Mouse (Mus musculus) stomach, embryonic 16.5 days (tissue): ENCODE measurements around the gene Supt5. TPM values are rescaled to one million over a fixed set of nuclear protein-coding genes. Genes with fewer than 3 reads are reported as not detected.
"Not testable (repeated sequence)": the region's sequence is repeated elsewhere in the genome, so short reads cannot be mapped to it uniquely, and the experiment has no call there.

Source experiments
- ATAC-seq: fragments of 200-750 bp; cut with Nextera tagmentation; 2 replicates; pipeline ENCODE4 v1.8.0; 2017; ENCODE audit warnings: moderate number of reproducible peaks, moderate TSS enrichment; ENCODE audit not compliant: insufficient read depth, low FRiP score
- H3K27ac ChIP-seq: fragments of 300-500 bp; sonication (generic); 2 replicates; pipeline ENCODE4 v1.5.1; 2014; ENCODE audit warnings: low read length
- H3K27me3 ChIP-seq: fragments of 300-500 bp; sonication (generic); 2 replicates; pipeline ENCODE4 v1.6.1; 2014; ENCODE audit warnings: low read length, control low read depth, mixed read lengths; ENCODE audit not compliant: control insufficient read depth, insufficient read depth
- H3K36me3 ChIP-seq: fragments of 300-500 bp; sonication (generic); 2 replicates; pipeline ENCODE4 v1.6.1; 2014; ENCODE audit warnings: low read length; ENCODE audit not compliant: control insufficient read depth, insufficient read depth
- H3K4me1 ChIP-seq: fragments of 300-500 bp; sonication (generic); 2 replicates; pipeline ENCODE4 v1.6.1; 2014; ENCODE audit warnings: low read length, control low read depth, mixed read lengths; ENCODE audit not compliant: control insufficient read depth, insufficient read depth
- H3K4me2 ChIP-seq: fragments of 300-500 bp; sonication (generic); 2 replicates; pipeline ENCODE4 v1.6.1; 2014; ENCODE audit warnings: low read depth, low read length, mixed read lengths
- H3K4me3 ChIP-seq: fragments of 300-500 bp; sonication (generic); replicated peaks from 2 replicates; pipeline ENCODE4 v1.5.1; 2014; ENCODE audit warnings: mild to moderate bottlenecking, low read length
- H3K9ac ChIP-seq: fragments of 300-500 bp; sonication (generic); 2 replicates; pipeline ENCODE4 v1.6.1; 2014; ENCODE audit warnings: low read length
- H3K9me3 ChIP-seq: fragments of 300-500 bp; sonication (generic); replicated peaks from 2 replicates; pipeline ENCODE4 v1.6.1; 2016; ENCODE audit warnings: low read length, control low read depth; ENCODE audit not compliant: control insufficient read depth
- WGBS: fragments of 180-500 bp; shearing (Covaris S2); extraction: QIAGEN DNeasy Blood & Tissue Kit; methylation state at CpG from one replicate; pipeline ENCODE4 v1.1.7; 2014; 5-methylcytosine and 5-hydroxymethylcytosine counted together
- polyA plus RNA-seq: library from polyadenylated mRNA; unstranded; fragments of >200 nt; fragmentation: Nextera tagmentation; extraction: Ambion mirVana; gene quantifications from 2 replicates; pipeline ENCODE4 v1.2.1, GENCODE M21; 2015

Gene Supt5
- polyA plus RNA-seq, result 85.7 and 86.7 TPM in 2 replicates

GRCm38 (mm10) chr7:28338108-28338998, at the start of gene Supt5:
Gene Supt5, minus strand, starts transcription at chr7:28338746.
- peak within 1 kb of the TSS; percentile 90 for H3K27ac ChIP-seq
- under 1% methylated on average over 77 of the region's 77 CpGs for WGBS
- peaks cover 10% of the 10 kb centered on the region for H3K4me1 ChIP-seq
- H3K9ac ChIP-seq, result peak within 1 kb of the TSS; percentile 98
- no peaks in the 10 kb centered on the region for H3K36me3 ChIP-seq
- ATAC-seq, result peak; percentile 99
- H3K4me3 ChIP-seq, result peak within 1 kb of the TSS; percentile 99
- H3K4me2 ChIP-seq, result peak within 1 kb of the TSS; percentile 90
- H3K9me3 ChIP-seq, result no peaks in the 10 kb centered on the region
- no peaks in the 10 kb centered on the region for H3K27me3 ChIP-seq

- Histone ChIP-seq H3K4me1 (peaks cover 23% of the 10 kb centered on the region), H3K36me3 (peaks cover 10% of the 10 kb centered on the region; the same call in 1 of the 2 replicates)
- not testable (repeated sequence) for H3K4me3 ChIP-seq, H3K9ac ChIP-seq, H3K4me2 ChIP-seq, ATAC-seq, H3K27me3 ChIP-seq, H3K9me3 ChIP-seq, H3K27ac ChIP-seq
- 85% methylated on average over 7 of the region's 7 CpGs for WGBS
Observed at GRCm38 (mm10) chr7:28387384-28387783, 48.8 kb upstream of the Supt5 start.

- H3K4me1 ChIP-seq, result peaks cover 25% of the 10 kb centered on the region
- H3K4me3 ChIP-seq, H3K9me3 ChIP-seq, H3K27me3 ChIP-seq, ATAC-seq, H3K9ac ChIP-seq, H3K4me2 ChIP-seq, H3K27ac ChIP-seq: not testable (repeated sequence)
- peaks cover 10% of the 10 kb centered on the region; the same call in 1 of the 2 replicates for H3K36me3 ChIP-seq
- 71% methylated on average over 6 of the region's 6 CpGs for WGBS
Observed at GRCm38 (mm10) chr7:28386877-28387276, 48.3 kb upstream of the Supt5 start.

GRCm38 (mm10) chr7:28386462-28386861, 47.9 kb upstream of the Supt5 start:
- Histone ChIP-seq H3K4me2 (no peak overlapping the region), H3K27me3 (no peaks in the 10 kb centered on the region), H3K27ac (peak overlapping the region; percentile 79), H3K36me3 (peaks cover 10% of the 10 kb centered on the region; the same call in 1 of the 2 replicates), H3K4me3 (no peak overlapping the region), H3K9ac (peak overlapping the region; percentile 36; the same call in 1 of the 2 replicates), H3K9me3 (no peaks in the 10 kb centered on the region), H3K4me1 (peaks cover 25% of the 10 kb centered on the region)
- WGBS, result 5% methylated on average over 4 of the region's 4 CpGs
- ATAC-seq, result peak; percentile 73

DNA sequence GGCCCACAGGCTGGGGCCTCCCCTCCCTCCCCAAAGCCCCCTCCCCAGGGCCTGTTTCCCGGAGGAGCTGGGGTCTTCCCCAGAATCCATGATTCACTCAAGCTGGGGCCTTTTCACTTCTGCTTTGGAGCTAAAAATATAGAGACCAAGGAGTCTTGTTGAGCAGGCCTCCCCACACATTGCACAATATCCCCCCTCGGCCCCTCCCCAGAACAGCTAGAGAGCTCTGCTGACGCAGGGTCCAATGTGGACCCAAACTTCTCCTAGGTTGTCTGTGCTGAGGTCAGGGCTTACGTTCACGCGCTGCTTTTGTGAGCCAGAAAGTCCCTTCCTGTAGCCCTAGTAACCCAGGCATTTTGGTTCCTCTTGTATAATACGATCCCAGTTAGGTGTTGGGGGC, 47.5 kb upstream of the Supt5 start:
- no peak overlapping the region for H3K4me3 ChIP-seq
- WGBS, result 76% methylated on average over 7 of the region's 7 CpGs
- peaks cover 10% of the 10 kb centered on the region; the same call in 1 of the 2 replicates for H3K36me3 ChIP-seq
- H3K9me3 ChIP-seq, result no peaks in the 10 kb centered on the region
- no peak for ATAC-seq
- H3K4me1 ChIP-seq, result peaks cover 27% of the 10 kb centered on the region
- H3K27ac ChIP-seq, result peak overlapping the region; percentile 79
- peak overlapping the region; percentile 36; the same call in 1 of the 2 replicates for H3K9ac ChIP-seq
- no peak overlapping the region for H3K4me2 ChIP-seq
- H3K27me3 ChIP-seq, result no peaks in the 10 kb centered on the region

GRCm38 (mm10) chr7:28385196-28385595, 46.6 kb upstream of the Supt5 start:
- Histone ChIP-seq H3K4me3 (no peak overlapping the region), H3K9me3 (no peaks in the 10 kb centered on the region), H3K36me3 (peaks cover 7% of the 10 kb centered on the region; the same call in 1 of the 2 replicates), H3K4me1 (peaks cover 35% of the 10 kb centered on the region), H3K27me3 (no peaks in the 10 kb centered on the region), H3K4me2 (no peak overlapping the region), H3K9ac (no peak overlapping the region), H3K27ac (0 out of 2 replicates have a peak overlapping the region, but pooled peaks have one; percentile 22)
- WGBS, result 92% methylated on average over 9 of the region's 9 CpGs
- no peak for ATAC-seq

DNA sequence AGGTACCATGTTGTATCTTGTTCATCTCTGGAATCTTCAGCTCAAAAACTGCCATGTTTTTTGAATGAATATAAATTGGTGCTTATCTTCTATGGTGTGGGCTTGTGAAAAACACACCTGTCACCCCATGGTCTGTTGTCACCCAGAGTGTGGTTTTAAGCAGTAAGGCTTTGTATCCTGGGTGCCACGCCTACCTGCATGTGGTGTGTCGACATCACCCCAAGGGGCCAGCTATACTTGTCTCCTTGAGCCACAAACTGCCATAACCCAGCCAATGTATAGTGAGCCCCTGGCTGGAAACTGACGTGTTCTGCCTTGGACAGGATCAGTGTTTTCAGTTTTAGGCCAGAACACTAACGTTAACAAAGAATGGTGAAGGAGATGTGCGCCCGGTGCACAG, 45.6 kb upstream of the Supt5 start:
- peaks cover 45% of the 10 kb centered on the region for H3K4me1 ChIP-seq

DNA sequence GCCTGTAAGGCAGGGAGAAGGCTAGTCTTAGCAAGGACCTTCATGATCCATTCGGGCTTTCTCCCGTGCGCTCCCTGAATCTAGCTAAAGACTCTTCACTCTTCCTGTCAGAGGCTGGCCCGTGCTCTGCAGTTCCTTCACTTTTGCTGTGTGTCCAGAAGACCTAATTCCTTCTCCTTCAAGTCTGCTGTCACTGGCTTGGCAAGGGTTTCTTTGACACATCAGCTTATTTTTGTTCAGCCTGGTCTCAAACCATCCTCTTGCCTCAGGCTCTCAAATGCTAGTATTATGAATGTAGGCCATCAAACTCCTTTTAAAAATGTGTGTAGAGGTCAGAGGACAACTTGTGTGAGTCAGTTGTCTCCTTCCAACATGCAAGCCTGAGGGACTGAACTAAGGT, 45.1 kb upstream of the Supt5 start:
- Histone ChIP-seq H3K27me3 (no peaks in the 10 kb centered on the region), H3K9ac (peak overlapping the region; percentile 46), H3K4me3 (no peak overlapping the region), H3K27ac (peak overlapping the region; percentile 100), H3K9me3 (no peaks in the 10 kb centered on the region), H3K36me3 (no peaks in the 10 kb centered on the region), H3K4me2 (no peak overlapping the region), H3K4me1 (peaks cover 45% of the 10 kb centered on the region)
- ATAC-seq, result no peak
- 64% methylated on average over 4 of the region's 4 CpGs for WGBS

More for the DNA sequence above, 45.6 kb upstream of the Supt5 start:
- Histone ChIP-seq H3K27ac (0 out of 2 replicates have a peak overlapping the region, but pooled peaks have one; percentile 100), H3K9ac (no peak overlapping the region), H3K4me2 (no peak overlapping the region), H3K9me3 (no peaks in the 10 kb centered on the region), H3K36me3 (peaks cover 4% of the 10 kb centered on the region; the same call in 1 of the 2 replicates), H3K27me3 (no peaks in the 10 kb centered on the region), H3K4me3 (no peak overlapping the region)
- 74% methylated on average over 6 of the region's 6 CpGs for WGBS
- ATAC-seq, result no peak

GRCm38 (mm10) chr7:28382981-28383396, 44.4 kb upstream of the Supt5 start:
- no peak for ATAC-seq

More at GRCm38 (mm10) chr7:28382981-28383396, 44.4 kb upstream of the Supt5 start:
- no peaks in the 10 kb centered on the region for H3K9me3 ChIP-seq
- H3K4me2 ChIP-seq, result peak overlapping the region; percentile 69; the same call in 1 of the 2 replicates
- H3K27me3 ChIP-seq, result no peaks in the 10 kb centered on the region
- H3K9ac ChIP-seq, result peak overlapping the region; percentile 12; the same call in 1 of the 2 replicates
- WGBS, result 46% methylated on average over 11 of the region's 11 CpGs
- H3K27ac ChIP-seq, result peak overlapping the region; percentile 100
- 0 out of 2 replicates have a peak, but pooled peaks cover under 1% of the 10 kb centered on the region for H3K36me3 ChIP-seq
- peaks cover 49% of the 10 kb centered on the region for H3K4me1 ChIP-seq
- no peak overlapping the region for H3K4me3 ChIP-seq
